Mouse (Mus musculus): ENCODE data around the gene Anapc15-ps. TPM values are rescaled to one million over a fixed set of nuclear protein-coding genes. Genes with fewer than 3 reads are reported as not detected.
"Not testable (repeated sequence)": the region's sequence is repeated elsewhere in the genome, so short reads cannot be mapped to it uniquely, and the experiment has no call there.

The Anapc15-ps gene
- total RNA-seq, 2 experiments from 2014 or later: not detected

- no peak for DNase-seq
- intact Hi-C loops (cut with DNase I): no loop called here
Observed at GRCm38 (mm10) chr10:95639429-95639828, 33.8 kb downstream of the Anapc15-ps start.

- intact Hi-C loops (cut with DNase I): no loop called here
- no peak for DNase-seq
Observed at GRCm38 (mm10) chr10:95634751-95635150, 38.5 kb downstream of the Anapc15-ps start.

GRCm38 (mm10) chr10:95634261-95634660 lies 39.0 kb downstream of the Anapc15-ps start:
- no peak for DNase-seq
- intact Hi-C loops (cut with DNase I): no loop called here

- no peak for DNase-seq
- intact Hi-C loops (cut with DNase I): no loop called here
Observed at GRCm38 (mm10) chr10:95631568-95631967, 41.7 kb downstream of the Anapc15-ps start.

- DNase-seq: no peak
- intact Hi-C loops (cut with DNase I): no loop called here
Observed at GRCm38 (mm10) chr10:95630726-95631345, 42.4 kb downstream of the Anapc15-ps start.

- intact Hi-C loops (cut with DNase I); DNase-seq: not testable (repeated sequence)
Observed at GRCm38 (mm10) chr10:95630166-95630565, 43.1 kb downstream of the Anapc15-ps start.

- intact Hi-C loops (cut with DNase I): no loop called here
Observed at GRCm38 (mm10) chr10:95628338-95628737, 44.9 kb downstream of the Anapc15-ps start.

GRCm38 (mm10) chr10:95627381-95627780 lies 45.9 kb downstream of the Anapc15-ps start:
- no peak for DNase-seq
- intact Hi-C loops (cut with DNase I): no loop called here

More at GRCm38 (mm10) chr10:95628338-95628737, 44.9 kb downstream of the Anapc15-ps start:
- no peak for DNase-seq

GRCm38 (mm10) chr10:95625300-95625699 lies 48.0 kb downstream of the Anapc15-ps start:
- intact Hi-C loops (cut with DNase I): no loop called here

GRCm38 (mm10) chr10:95624007-95624406 lies 49.2 kb downstream of the Anapc15-ps start:
- intact Hi-C loops (cut with DNase I): no loop called here

More at GRCm38 (mm10) chr10:95625300-95625699, 48.0 kb downstream of the Anapc15-ps start:
- DNase-seq: no peak

GRCm38 (mm10) chr10:95623518-95623905 lies 49.7 kb downstream of the Anapc15-ps start:
- DNase-seq: no peak
- intact Hi-C loops (cut with DNase I): no loop called here

More at GRCm38 (mm10) chr10:95624007-95624406, 49.2 kb downstream of the Anapc15-ps start:
- no peak for DNase-seq

Other genes starting within 250 kb of the Anapc15-ps start
- gene Mrpl42, start 171.5 kb downstream of the Anapc15-ps start, total RNA-seq (2021): 10 to 100 TPM; 78.5 to 85.8 TPM
- 100 to 1,000 TPM; 213 to 231 TPM for gene Ube2n, start 158.3 kb downstream of the Anapc15-ps start, total RNA-seq (2021)
- gene Nudt4, start 109.3 kb downstream of the Anapc15-ps start, total RNA-seq (2021): 100 to 1,000 TPM; 202 to 243 TPM
- gene Gm33543, start 169.5 kb upstream of the Anapc15-ps start, total RNA-seq (2021): not detected